Mouse (Mus musculus) cerebellum, adult 2 months (tissue): ENCODE data around the gene Cdc42ep2. TPM values are rescaled to one million over a fixed set of nuclear protein-coding genes. Genes with fewer than 3 reads are reported as not detected.

Experiments
- DNase-seq, 2 experiments: peaks; one replicate each; pipeline ENCODE4 v3.0.0; 2021
- H3K27ac ChIP-seq: fragments of 200-500 bp; 2 replicates; pipeline ENCODE4 v1.5.1; 2012; ENCODE audit warnings: low read length, control low read depth, inconsistent platforms; ENCODE audit not compliant: insufficient read depth
- H3K27me3 ChIP-seq: fragments of 200-500 bp; 2 replicates; pipeline ENCODE4 v1.6.1; 2012; ENCODE audit warnings: inconsistent platforms, mild to moderate bottlenecking, low read length, moderate library complexity; ENCODE audit not compliant: control insufficient read depth, insufficient read depth
- H3K4me1 ChIP-seq: fragments of 200-500 bp; 2 replicates; pipeline ENCODE4 v1.6.1; 2011; ENCODE audit warnings: low read length; ENCODE audit not compliant: control insufficient read depth, insufficient read depth
- H3K4me3 ChIP-seq: fragments of 200-500 bp; replicated peaks from 2 replicates; pipeline ENCODE3; 2011; ENCODE audit warnings: mild to moderate bottlenecking, low read depth, low read length, control low read depth; ENCODE audit not compliant: insufficient read depth
- CTCF ChIP-seq: fragments of 200-500 bp; IDR thresholded peaks from 2 replicates; pipeline ENCODE4 v1.5.1; 2011; ENCODE audit warnings: low read depth, mild to moderate bottlenecking, control low read depth, low read length, moderate library complexity, borderline replicate concordance; ENCODE audit not compliant: insufficient read depth
- POLR2A ChIP-seq: fragments of 200-500 bp; IDR thresholded peaks from 2 replicates; pipeline ENCODE4 v1.6.1; 2011; ENCODE audit warnings: low read length, control low read depth, borderline replicate concordance; ENCODE audit not compliant: insufficient read depth
- WGBS: fragments of 180-500 bp; shearing (Covaris S2); methylation state at CpG from one replicate; pipeline ENCODE4 v1.1.7; 2018; 5-methylcytosine and 5-hydroxymethylcytosine counted together
- polyA plus RNA-seq: library from polyadenylated mRNA; depleted of rRNA; stranded (reverse); fragments of >200 nt; gene quantifications from 2 replicates; pipeline ENCODE4 v1.2.3, GENCODE M21; 2012

The Cdc42ep2 gene
- polyA plus RNA-seq, 1 experiment: 25.2 TPM

GRCm38 (mm10) chr19:5928546-5928945, 3.9 kb upstream of the Cdc42ep2 start:
- H3K27ac ChIP-seq: no peak overlapping the region
- 34% methylated on average over 3 of the region's 3 CpGs for WGBS
- H3K4me1 ChIP-seq: peaks cover under 1% of the 10 kb centered on the region; the same call in 1 of the 2 replicates
- no peak for DNase-seq
- H3K4me3 ChIP-seq: no peak overlapping the region
- H3K27me3 ChIP-seq: no peaks in the 10 kb centered on the region
- TF ChIP-seq CTCF (no peak), POLR2A (no peak)

GRCm38 (mm10) chr19:5928104-5928503, 3.5 kb upstream of the Cdc42ep2 start:
- H3K4me1 ChIP-seq: peaks cover 2% of the 10 kb centered on the region; the same call in 1 of the 2 replicates
- no peak overlapping the region for H3K27ac ChIP-seq
- DNase-seq: peak in 1 of 2 experiments; percentile 47
- no peaks in the 10 kb centered on the region for H3K27me3 ChIP-seq
- no peak for TF ChIP-seq CTCF
- TF ChIP-seq POLR2A: no peak
- no peak overlapping the region for H3K4me3 ChIP-seq
- WGBS: 49% methylated on average over 6 of the region's 6 CpGs

GRCm38 (mm10) chr19:5927532-5927931, 2.9 kb upstream of the Cdc42ep2 start:
- TF ChIP-seq CTCF (no peak), POLR2A (no peak)
- DNase-seq: no peak
- Histone ChIP-seq H3K4me3 (no peak overlapping the region), H3K27ac (no peak overlapping the region), H3K4me1 (peaks cover 3% of the 10 kb centered on the region; the same call in 1 of the 2 replicates), H3K27me3 (no peaks in the 10 kb centered on the region)
- 84% methylated on average over 8 of the region's 8 CpGs for WGBS

GRCm38 (mm10) chr19:5927026-5927425, 2.4 kb upstream of the Cdc42ep2 start:
- no peak overlapping the region for H3K4me3 ChIP-seq
- WGBS: 88% methylated on average over 11 of the region's 11 CpGs
- no peaks in the 10 kb centered on the region for H3K27me3 ChIP-seq
- TF ChIP-seq CTCF: no peak
- no peak for TF ChIP-seq POLR2A
- peaks cover 5% of the 10 kb centered on the region; the same call in 1 of the 2 replicates for H3K4me1 ChIP-seq
- no peak overlapping the region for H3K27ac ChIP-seq
- DNase-seq: no peak

- TF ChIP-seq POLR2A (no peak), CTCF (no peak)
- Histone ChIP-seq H3K4me3 (peak overlapping the region; percentile 88), H3K4me1 (peaks cover 5% of the 10 kb centered on the region; the same call in 1 of the 2 replicates), H3K27ac (0 out of 2 replicates have a peak overlapping the region, but pooled peaks have one; percentile 6), H3K27me3 (no peaks in the 10 kb centered on the region)
- WGBS: 25% methylated on average over 11 of the region's 11 CpGs
- DNase-seq: no peak
Observed at GRCm38 (mm10) chr19:5925311-5925855, 767 bp upstream of the Cdc42ep2 start.

GRCm38 (mm10) chr19:5923990-5924712, 465 bp downstream of the Cdc42ep2 start:
- peak; percentile 83 to 91 for DNase-seq
- Histone ChIP-seq H3K27ac (peak overlapping the region; percentile 70), H3K4me3 (peak overlapping the region; percentile 88), H3K27me3 (no peaks in the 10 kb centered on the region), H3K4me1 (peaks cover 5% of the 10 kb centered on the region; the same call in 1 of the 2 replicates)
- under 1% methylated on average over 38 of the region's 38 CpGs for WGBS
- TF ChIP-seq POLR2A: 0 out of 2 replicates have a peak, but pooled peaks have one; percentile 3
- peak; percentile 79 for TF ChIP-seq CTCF

GRCm38 (mm10) chr19:5922963-5923362, 1.7 kb downstream of the Cdc42ep2 start:
- TF ChIP-seq CTCF: no peak
- TF ChIP-seq POLR2A: no peak
- DNase-seq: no peak
- WGBS: 99% methylated on average over 3 of the region's 3 CpGs
- no peaks in the 10 kb centered on the region for H3K27me3 ChIP-seq
- peaks cover 5% of the 10 kb centered on the region; the same call in 1 of the 2 replicates for H3K4me1 ChIP-seq
- H3K4me3 ChIP-seq: no peak overlapping the region
- H3K27ac ChIP-seq: no peak overlapping the region
